Mouse (Mus musculus) CD4-positive, CD25-positive, alpha-beta regulatory T cell, adult 4 months (primary cell): ENCODE data around the gene Abr. TPM values are rescaled to one million over a fixed set of nuclear protein-coding genes. Genes with fewer than 3 reads are reported as not detected.
A peak's percentile ranks its signal among the peaks of the same experiment; 100 is the strongest.

Source experiments
- ATAC-seq: one replicate; pipeline ENCODE4 v1.8.0; 2017
- polyA plus RNA-seq, 2 experiments: library from polyadenylated mRNA; unstranded; fragments of 100-300 nt; shearing (Covaris generic); gene quantifications; one replicate each; pipeline ENCODE4 v1.2.1; 2017

Abr gene
- polyA plus RNA-seq, 2 experiments from 2014 or later = 14.5 to 14.6 TPM

DNA sequence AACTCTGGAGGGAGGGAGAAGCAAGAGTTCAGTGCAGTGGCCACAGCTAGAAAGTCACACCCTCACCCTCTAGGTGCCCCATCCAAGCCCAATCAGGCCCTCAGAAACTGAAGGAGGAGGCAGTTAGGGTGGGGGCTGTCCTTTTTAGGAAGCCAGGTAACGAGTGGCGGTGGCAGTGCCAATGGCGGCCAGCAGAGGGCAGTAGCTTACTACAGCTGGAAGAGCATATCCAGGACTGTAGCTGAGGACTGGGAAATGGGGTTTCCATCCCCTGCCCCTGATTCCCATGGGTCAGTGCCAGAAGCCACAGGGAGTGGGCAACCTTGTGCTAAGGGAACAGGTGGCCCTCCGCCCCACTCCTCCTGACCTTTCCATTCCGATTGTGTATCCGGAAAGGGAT lies 165.9 kb downstream of the Abr start:
- peak; percentile 74 for ATAC-seq

DNA sequence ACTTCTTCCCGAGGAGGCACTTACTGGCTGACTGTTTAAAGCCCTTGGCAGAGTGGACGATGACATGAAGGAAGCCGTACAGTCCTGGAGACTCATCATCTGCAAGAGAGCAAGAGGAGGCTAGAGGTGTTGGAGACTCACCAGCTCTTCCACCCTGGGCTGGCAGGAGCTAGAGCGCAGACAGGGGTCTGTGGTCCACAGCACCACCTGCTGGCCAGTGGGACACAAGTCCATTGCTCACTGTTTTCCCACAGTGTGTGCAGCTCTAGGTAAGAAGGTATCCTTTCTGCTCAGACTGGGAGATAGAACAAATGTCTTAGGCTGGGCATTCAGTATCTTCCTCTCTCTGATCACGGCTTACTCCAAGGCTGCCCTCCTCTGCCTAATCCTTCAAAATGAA lies 167.6 kb downstream of the Abr start:
- ATAC-seq = peak; percentile 50

DNA sequence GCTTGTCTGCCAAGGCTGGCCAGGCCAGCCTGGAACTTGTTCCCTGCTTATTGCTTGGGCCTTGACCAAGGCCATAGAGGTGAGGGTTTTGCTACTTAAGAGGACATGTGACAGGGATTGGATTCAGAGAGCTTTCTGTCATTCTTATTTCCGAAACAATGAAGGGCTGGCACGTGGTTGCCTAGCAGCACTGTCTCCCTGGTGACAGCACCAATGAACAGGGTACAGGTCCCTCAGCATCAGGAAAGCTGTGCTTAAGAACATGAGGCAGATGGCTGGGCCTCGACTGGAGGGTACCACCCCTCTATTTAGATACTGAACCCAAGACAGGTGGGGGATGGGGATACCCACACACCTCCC lies 171.9 kb downstream of the Abr start:
- no peak for ATAC-seq

DNA sequence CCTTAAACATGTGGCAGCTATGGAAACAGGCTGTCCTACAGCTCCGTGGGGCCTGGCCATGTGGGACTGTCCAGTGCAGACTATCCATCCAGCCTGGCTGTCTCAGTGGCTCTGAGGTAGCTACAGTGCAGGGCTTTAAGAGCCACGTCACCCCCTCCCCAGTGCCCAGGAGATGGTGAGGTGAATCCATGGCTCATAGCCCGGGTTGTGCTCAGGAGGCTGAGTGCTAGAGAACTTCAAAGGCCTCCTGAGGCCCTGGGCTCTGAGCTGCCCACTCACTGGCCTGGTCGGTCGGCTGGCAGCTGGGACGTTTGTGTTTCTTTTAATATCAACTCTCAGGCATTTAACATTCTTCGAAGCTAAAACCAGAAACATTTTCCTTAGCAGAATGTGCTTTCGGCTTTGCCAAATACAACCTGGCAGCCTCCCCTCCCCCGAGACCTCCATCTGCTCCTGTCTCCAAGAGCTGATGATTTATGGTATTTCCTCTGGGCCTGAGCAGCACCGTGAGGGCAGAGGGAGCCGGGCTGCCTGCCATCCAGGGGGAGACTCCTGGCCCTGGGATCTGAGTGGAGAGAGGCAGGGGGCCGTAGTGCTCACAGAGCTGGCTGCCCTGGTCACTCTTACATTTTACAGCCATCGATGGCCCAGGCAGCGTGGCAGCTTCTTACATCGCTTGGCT lies 172.5 kb downstream of the Abr start:
- ATAC-seq = no peak

DNA sequence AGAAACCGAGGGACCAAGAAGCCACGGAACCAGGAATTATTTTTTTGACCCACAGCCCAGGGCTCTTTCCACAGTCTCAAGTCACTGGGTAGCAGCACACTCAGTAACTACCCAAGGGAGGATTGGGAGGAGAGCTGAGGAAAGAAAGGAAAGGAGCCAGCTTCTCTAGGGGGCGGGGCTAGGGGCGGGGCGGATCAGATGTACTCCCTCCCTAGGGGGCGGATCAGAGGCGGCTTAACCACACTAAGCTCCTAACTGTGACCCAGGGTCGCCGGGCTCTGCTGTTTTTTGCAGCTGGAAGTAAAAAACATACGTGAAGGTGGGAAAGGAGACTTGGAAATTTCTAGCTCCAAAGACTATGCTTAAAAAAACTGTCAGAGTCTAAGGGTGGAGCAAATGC lies 175.9 kb downstream of the Abr start:
- no peak for ATAC-seq

DNA sequence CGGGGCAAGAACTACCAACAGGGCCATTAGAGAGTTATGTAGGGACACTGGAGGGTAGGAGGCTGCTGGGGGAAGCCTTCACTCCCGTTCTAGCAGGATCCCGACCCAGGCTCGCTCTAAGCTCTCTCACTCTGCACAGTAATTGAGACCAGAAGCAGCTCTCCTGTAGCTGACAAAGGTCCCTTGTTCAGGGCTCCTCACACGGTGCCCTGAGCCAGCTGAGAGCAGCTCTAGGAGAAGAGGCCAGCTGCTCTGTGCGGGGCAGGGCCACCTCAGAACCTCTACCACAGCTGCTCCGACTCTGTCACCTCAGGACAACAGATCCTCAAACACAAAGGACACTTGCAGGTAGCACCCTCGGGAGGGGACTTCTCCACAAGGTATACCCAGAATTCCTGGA lies 176.7 kb downstream of the Abr start:
- no peak for ATAC-seq

DNA sequence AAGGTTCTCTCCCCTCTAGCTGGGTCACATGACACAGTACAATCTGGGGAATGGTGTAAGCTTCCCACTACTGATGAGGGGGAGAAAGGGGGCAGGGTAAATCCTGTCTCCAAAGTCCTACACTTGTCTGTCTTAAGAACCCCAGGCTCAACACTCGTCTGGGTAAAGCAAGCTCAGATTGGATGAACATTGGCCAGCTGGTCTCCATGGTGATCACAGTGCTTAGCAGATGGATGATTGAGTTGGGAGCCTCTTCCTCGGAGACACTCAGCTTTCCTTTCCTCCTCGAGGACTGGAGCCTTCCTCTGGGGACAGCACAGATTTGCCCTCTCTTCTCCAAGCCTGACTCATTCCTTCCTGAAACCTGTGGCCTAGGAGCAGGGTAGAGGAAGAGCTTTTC lies 182.4 kb downstream of the Abr start:
- ATAC-seq = no peak

DNA sequence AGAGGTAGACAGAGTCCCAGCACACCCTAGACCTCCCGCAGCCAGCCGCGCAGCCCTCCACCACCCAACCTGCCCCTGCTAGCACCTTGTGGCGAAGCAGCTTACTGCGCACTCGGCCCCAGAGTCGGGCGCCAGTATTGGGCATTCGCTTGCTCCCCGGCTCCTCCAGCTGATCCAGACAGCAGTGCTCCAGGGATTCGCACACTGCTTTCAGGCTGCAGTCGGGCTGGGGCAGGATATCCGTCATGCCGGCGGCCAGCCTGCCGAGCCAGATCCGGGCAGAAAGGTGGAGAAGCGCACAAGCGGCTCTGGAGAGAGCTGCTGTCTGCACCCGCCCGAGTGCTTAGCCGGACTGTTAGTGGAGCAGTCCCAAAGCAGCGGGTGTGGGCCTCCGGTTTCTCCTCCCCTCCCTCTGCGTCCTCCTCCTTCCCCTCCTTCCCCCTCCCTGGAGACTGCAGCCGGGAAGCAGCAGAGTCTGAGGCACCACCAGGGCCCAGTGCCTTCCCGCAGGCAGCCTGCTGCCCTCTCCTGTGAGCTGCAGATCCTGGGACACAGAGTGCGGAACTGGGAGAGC lies 185.2 kb downstream of the Abr start:
- ATAC-seq = no peak

DNA sequence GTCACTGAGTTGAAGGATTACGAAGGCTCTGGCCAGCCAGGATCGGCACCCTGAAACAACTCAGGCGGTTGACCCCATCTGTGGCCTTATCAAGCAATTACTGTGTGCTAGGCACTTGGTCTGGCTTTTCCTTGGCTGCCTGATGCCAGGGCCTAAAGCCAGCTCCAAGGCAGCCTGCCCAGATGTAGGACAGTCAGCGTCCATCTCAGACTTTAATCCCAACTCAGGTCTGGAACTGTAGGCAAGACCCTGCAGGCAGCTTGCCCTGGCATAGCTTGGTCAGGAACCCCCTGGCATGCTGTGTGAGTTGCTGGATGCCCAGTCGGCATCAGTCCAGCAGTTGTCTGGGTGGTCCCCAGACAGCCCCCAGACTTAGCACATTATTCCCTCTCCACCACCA lies 186.1 kb downstream of the Abr start:
- ATAC-seq = no peak

DNA sequence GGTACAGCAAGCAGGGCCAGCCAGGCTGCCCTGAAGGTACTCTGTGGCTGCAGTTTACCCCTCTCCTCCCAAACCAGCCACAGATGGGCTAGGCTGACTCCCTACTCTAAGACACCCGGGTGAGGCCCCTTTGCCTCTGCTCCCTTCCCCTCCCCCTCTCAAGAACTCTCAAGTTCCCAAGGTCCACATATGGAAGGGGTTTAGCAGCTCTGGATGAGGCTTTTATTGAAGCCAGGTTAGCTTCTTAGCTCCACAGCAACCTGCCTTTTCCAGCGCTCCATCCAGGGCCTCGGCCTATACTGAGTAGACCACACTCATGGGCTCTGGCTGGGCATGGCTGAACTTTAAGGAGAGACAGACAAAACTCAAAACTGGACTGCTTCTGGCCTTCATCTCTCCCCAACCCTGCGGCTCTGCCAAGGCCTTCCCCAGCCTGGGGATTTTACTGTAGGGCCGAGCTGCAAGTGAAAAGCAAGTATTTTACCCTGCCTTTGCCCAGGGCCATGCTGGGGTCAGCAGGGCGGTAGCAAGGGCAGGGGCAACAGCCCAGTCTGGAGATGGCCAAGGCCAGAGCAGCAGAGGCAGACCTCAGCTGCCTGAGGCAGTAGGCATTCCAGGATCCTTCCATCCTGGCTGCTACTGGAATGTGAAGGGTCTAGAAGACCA lies 192.0 kb downstream of the Abr start:
- no peak for ATAC-seq

DNA sequence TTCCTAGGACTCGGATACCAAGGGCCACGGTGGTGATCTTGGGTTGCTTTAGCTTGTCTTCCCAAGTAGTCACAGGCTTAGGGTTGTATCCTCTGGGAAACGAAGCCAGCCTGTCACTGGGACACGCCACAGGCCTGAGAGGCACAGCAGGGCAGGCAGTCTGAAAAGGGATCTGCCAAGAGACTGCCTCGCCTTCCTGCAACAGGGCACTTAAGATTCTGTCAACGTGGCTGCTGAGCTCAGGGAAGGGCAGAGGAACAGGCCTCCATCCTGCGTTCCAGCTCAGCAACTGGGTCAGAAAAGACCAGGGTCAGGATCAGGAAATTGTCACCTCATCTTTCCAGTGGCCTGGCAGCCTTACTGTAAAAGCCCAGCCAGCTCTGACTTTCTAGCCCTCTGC lies 192.6 kb downstream of the Abr start:
- no peak for ATAC-seq

DNA sequence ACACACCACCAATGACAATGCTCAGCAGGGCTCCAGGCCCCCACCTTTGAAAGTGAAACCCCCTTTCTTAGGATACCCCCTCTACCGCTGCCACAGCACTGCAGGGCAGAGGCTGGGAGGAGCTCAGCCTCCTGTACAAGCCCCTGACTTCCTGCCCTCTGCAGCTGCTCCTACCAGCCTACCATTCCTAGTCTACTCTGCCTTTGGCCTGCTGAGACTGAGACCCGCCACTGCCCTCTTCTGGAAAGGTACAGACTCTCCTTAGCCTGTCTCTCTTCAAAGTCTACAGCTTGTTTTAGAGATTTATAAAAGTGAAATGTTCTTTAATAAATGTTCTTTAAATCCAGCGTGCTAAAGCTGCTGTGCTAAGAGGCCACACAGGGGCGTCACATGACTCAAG lies 193.1 kb downstream of the Abr start:
- no peak for ATAC-seq

DNA sequence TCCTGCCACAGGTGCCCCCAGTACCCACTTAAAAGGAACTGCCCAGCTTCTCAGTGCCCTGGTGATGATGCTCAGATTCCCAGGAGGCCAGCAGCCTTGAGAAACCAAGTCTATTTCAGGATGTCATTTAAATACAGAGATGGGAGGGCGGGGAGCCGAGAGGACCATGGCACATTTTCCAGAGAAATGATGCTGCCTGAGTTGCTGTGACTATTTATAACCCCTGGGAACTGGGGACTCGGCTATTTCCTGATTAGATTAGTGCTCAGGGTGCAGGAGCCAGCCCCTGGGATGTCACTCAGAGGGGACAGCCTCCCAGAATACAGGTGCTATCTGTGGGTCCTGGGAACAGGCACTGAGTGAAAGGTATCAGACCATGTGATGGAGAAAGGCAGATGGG lies 194.3 kb downstream of the Abr start:
- no peak for ATAC-seq

DNA sequence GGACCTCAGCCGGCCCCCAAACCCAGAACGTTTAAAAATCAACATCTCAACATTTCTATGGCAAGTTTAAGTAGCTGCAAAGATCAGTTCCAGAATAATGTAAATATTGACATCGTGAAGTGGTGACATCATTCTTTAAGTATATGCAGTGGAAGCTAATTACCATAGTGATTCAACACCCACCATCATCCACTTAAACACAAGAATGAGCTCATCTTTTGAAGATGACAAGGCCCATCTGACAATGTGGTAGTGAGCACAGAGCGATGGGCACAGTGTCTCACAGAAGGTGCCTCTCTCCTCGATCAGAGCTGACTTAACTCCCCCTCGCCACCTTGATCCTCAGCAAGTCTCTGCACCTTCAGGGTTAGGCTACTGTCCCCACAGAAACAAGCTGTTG lies 196.4 kb downstream of the Abr start:
- no peak for ATAC-seq

DNA sequence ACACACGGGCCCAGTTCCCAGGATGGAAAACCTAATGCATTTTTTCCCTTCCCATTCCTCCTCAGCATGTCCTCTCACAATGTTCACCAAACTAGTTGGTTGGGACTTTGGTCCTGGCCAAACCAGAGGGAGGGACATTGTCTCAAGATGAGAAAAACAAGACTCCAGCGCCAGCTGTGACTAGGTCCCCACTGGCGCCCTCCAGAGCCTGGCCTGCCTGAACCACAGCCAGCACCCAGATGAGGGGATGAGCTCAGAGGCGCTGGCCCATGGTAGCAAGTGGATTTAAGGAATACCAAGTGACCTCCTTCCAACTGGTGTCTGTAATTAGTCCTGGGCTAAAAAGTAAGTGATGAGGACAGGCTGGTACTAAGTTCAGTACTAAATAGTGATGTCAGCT lies 201.2 kb downstream of the Abr start:
- no peak for ATAC-seq

DNA sequence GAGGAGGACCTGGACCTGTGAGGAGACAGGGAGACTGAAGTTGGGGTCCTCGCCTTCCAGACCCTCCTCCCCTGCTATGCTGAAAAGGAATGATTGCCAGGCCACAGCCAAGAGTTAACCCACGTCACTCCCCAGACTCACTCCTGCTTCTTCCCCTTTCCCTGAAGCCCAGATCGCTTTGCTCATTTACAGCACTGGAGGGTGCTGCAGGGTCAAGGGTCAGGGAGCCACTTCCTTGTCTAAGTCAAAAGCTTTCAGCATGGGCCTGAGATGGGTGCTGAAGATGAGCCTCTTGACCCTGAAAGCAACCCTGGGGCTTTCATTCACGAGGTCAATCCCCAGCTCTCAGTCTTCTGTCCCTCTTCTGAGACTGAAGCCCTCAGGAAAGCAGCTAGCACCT lies 202.9 kb downstream of the Abr start:
- no peak for ATAC-seq

DNA sequence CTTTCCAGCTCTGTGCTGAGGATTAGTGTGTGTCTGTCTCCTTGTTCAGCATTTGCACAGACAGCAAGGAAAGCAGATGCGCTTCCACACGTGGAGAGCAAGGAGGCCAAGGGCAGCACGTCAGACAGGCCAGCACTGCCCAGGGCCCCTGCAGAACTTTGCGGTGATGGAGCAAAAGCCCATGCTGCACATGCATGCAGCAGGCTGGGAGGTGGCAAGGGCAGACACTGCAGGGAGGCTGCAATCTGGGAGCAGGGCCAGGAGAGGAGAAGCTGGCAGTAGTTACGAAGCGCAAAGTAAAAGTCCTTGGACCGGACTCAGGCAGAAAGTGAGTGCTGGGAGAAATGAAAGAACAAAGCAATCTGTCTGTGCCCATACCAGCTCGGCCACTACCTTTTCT lies 203.7 kb downstream of the Abr start:
- ATAC-seq = no peak

DNA sequence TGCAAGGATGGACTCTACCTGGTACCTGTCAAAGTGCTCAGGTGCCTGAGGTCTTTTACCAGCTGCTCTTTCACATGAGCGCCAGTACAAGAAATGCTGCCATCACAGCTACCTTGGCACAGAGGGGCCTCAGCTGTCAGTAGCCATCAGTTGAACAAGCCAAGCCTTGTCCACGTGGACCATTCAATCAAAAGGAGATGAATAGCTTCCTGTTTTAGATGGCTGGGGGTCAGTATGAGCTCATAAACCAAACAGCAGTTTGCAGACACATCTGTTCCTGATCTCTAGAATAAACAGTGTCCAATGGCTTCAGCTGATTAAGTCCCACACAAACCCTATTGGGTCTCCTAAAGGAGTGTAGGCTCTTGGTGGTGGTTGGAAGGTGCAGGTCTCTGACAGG lies 206.1 kb downstream of the Abr start:
- no peak for ATAC-seq

DNA sequence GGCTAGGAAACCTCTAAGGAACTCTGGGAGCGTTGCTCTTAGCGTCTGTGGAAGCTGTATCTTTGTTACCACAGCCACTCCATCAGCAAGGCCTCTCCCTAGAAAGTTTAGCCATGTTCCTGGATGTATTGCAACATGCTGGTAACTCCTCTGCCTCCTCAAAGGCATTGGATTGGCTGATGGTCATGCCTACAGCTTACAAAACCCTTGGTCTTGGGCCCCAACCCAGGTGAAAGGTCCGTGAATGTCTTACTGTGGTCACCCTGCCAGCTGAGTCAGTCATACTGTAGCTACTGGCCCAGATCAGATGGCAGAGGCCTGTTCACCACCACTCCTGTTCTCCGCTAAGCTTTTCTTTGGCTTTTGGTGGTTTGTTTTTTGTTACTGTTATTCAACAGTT lies 207.1 kb downstream of the Abr start:
- no peak for ATAC-seq

DNA sequence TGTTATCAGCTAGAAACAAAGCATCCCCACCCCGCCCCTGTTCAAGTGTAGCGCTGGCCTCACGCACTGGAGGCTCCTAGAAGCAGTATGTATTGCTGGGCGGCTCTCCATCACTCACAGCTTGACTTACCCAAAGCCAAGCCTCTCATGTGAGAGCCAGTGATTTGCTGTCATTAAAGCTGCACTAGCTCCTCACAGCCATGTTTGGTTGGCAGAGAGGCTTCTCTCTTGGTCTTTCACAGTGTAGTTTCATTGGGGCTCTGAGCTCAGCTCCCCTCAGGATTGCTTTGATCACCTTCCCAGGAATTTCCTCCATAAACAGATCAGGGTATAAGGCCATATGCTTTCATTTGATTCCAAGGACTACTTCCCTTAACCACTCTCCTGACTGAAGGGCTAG lies 208.9 kb downstream of the Abr start:
- ATAC-seq = no peak

DNA sequence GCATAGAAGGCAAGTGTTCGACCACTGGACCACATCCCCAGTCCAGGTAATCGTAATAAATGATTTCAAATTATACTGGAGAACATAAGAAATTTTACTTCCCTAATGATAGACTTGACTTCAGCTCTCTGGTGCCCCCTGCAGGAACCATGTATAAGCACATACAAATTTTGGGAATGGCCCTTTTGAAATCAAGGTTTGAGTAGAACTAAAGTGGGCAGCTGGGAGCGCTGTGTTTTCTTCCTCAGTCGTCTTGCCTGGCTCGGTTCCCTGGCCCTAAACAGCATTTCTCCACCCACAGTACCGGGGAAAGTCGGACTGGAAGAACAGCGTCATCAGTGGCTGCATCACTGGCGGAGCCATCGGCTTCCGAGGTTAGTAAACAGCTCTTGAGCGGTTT lies 211.3 kb downstream of the Abr start:
- no peak for ATAC-seq

DNA sequence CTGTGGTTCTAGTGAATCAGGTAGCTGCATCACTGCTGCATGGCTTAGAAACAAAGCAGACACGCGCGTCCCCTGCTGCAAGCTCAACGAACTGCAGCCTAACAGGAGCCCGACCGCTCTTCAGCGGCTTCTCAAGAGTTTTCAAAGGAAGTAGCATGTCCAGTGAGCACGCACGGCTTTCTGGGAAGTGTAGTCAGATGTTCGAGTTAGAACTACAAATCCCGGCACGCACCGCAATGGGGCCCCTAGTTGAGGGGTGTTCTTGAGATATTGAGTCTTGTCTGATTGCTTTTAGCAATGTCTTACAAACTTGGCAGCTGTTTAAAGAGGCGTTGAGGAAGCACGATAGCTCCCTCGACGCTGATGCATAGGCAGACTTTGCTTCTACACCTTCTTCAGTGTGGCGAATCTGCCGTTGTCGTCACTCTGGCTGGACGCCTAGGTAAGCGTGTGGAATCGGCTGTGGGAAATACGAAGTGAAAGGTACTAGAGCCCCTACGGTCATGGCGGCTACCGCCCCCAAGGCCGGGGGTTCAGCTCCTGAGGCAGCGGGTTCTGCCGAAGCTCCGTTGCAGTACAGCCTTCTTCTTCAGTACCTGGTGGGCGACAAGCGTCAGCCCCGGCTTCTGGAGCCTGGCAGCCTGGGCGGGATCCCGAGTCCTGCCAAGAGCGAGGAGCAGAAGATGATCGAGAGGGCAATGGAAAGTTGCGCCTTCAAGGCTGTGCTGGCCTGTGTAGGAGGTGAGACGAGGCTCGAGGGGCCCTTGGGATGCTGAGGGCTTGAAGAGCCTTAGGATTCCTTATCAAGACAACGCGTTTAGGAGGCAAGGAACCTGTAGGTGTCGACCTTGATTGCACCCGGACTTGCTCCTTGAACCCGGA lies 215.2 kb downstream of the Abr start, which contains the start of gene Timm22:
Gene Timm22 (plus strand): TSS at position 251 of the 882 bp plus-strand sequence.
- ATAC-seq = peak; percentile 98

DNA sequence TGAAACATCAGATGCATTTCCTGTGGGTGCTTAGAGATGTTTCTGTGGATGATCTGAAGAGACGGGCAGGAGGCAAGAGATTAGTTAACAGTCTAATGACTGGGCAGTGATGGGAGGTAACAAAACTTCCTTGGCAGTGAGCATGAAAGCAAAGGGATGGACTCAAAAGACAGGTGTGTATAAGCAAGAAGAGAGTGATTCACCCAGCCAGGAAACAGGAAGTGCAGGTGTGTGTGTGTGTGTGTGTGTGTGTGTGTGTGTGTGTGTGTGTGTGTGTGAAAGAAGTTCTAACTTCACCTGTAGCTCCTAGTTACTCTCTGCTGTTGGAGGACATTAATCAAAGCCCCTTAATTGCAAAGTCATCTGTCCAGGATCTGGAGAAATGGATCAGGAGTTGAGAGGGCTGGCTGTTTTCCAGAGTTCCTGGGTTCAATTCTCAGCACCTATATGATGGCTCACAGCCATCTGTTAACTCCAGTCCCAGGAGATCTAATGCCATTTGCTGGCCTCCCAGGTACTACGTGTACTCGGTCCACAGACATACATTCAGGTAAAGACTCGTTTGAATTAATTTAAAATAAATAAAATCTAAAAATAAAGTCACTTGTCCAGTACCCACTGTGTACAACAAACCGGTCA lies 216.4 kb downstream of the Abr start:
- ATAC-seq = no peak
